Mouse (Mus musculus) heart, embryonic 12.5 days (tissue): Measurements from ENCODE around the gene Smoc1. TPM values are rescaled to one million over a fixed set of nuclear protein-coding genes. Genes with fewer than 3 reads are reported as not detected.

Experiments
- ATAC-seq: fragments of 200-750 bp; cut with Nextera tagmentation; 2 replicates; pipeline ENCODE4 v1.8.0; 2017; ENCODE audit warnings: moderate TSS enrichment, moderate library complexity; ENCODE audit not compliant: insufficient number of reproducible peaks, low FRiP score
- H3K27ac ChIP-seq: fragments of 300-500 bp; sonication (generic); 2 replicates; pipeline ENCODE4 v1.5.1; 2016; ENCODE audit warnings: mild to moderate bottlenecking, moderate library complexity; ENCODE audit not compliant: poor library complexity, severe bottlenecking
- H3K27me3 ChIP-seq: fragments of 300-500 bp; sonication (generic); replicated peaks from 2 replicates; pipeline ENCODE4 v1.6.1; 2016; ENCODE audit warnings: mild to moderate bottlenecking, moderate library complexity
- H3K36me3 ChIP-seq: fragments of 300-500 bp; sonication (generic); 2 replicates; pipeline ENCODE4 v1.6.1; 2016; ENCODE audit warnings: mild to moderate bottlenecking, moderate library complexity
- H3K4me1 ChIP-seq: fragments of 300-500 bp; sonication (generic); replicated peaks from 2 replicates; pipeline ENCODE4 v1.6.1; 2016; ENCODE audit warnings: mild to moderate bottlenecking
- H3K4me2 ChIP-seq: fragments of 300-500 bp; sonication (generic); 2 replicates; pipeline ENCODE4 v1.6.1; 2016; ENCODE audit warnings: mild to moderate bottlenecking, moderate library complexity
- H3K4me3 ChIP-seq: fragments of 300-500 bp; sonication (generic); 2 replicates; pipeline ENCODE4 v1.5.1; 2016; ENCODE audit warnings: mild to moderate bottlenecking
- H3K9ac ChIP-seq: fragments of 300-500 bp; sonication (generic); 2 replicates; pipeline ENCODE4 v1.6.1; 2016; ENCODE audit warnings: mild to moderate bottlenecking, moderate library complexity
- H3K9me3 ChIP-seq: fragments of 300-500 bp; sonication (generic); replicated peaks from 2 replicates; pipeline ENCODE4 v1.6.1; 2016; ENCODE audit warnings: mild to moderate bottlenecking, moderate library complexity
- WGBS: fragments of 180-500 bp; shearing (Covaris S2); methylation state at CpG from one replicate; pipeline ENCODE4 v1.1.7; 2016; 5-methylcytosine and 5-hydroxymethylcytosine counted together
- microRNA-seq: library from miRNA; unstranded; fragments of <30 nt; microRNA quantifications from one replicate; pipeline ENCODE4, GENCODE M21; 2017
- polyA plus RNA-seq: library from polyadenylated mRNA; unstranded; fragments of >200 nt; fragmentation: Nextera tagmentation; extraction: Ambion mirVana; gene quantifications from 2 replicates; pipeline ENCODE4 v1.2.1, GENCODE M21; 2016

Smoc1 gene
- polyA plus RNA-seq, 1 experiment from 2014 or later = 5.8 TPM

DNA sequence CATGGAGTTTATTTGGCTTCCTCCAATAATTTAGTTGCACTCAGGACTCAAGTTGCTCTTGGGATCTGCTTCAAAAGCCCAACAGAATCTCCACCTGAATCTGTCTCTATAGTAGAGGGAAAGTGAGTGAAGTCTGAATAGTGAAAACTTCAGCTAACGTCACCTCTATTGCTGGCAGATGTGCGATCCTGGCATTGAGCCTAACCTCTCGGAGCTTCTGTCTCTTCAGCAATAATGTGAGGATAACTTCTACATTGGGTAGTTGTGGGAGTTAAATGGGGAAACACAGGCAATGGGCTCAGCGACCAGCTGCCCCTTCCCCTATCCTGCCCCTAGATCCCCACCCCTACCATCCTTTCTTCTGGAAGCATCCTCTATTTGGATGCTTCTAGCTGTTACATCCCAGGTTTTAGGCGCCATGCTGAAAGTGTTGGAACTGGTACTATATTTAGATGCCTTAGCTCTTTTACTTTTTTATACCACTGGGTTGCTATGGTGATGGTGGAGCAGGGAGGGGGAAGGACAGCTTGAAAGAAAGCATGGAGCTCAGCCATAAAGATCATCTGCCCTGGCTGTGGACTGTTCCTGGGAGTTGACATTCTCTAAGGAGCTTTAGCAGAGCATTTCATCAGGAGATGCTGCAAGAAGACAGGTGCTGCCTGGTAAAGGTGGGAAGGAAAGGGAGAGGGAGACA, 201.3 kb downstream of the Smoc1 start:
- no peaks in the 10 kb centered on the region for H3K9me3 ChIP-seq
- ATAC-seq = no peak
- no peak overlapping the region for H3K27ac ChIP-seq
- H3K36me3 ChIP-seq = no peaks in the 10 kb centered on the region
- no peaks in the 10 kb centered on the region for H3K4me1 ChIP-seq
- H3K27me3 ChIP-seq = no peaks in the 10 kb centered on the region
- 65% methylated on average over 5 of the region's 5 CpGs for WGBS
- no peak overlapping the region for H3K4me2 ChIP-seq
- H3K4me3 ChIP-seq = no peak overlapping the region
- H3K9ac ChIP-seq = no peak overlapping the region

DNA sequence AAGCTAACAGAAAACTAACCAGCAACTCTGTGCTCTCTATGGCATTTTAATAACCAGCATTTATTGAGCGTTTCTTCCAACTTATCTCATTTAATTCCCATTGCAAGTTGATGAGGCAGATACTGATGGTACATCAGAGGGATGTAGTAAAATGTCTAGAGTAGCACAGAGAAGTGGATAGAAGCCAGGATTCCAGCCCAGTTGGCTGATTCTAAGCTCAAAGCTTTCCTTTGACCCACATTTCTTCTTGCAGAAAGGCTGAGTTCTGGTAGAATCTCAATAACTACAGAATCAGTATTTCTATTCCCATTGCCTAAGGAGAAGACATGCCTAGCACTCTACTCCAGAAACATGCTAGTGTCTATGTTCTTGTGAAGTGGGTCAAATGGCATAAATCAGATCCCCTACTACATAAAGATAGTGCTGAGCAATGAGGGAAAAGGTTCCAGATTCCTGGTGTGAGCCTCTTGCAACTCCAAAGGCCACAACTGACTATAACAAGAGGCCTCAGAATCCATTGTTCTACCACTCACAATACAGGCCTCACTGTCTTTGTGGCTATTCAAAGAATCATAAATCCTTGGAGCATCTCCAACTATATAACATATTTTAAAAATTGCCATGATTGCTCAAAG, 207.3 kb downstream of the Smoc1 start:
- H3K9me3 ChIP-seq = no peaks in the 10 kb centered on the region
- H3K4me3 ChIP-seq = no peak overlapping the region
- H3K9ac ChIP-seq = no peak overlapping the region
- WGBS = 83% methylated on average over 1 of the region's 1 CpGs
- H3K27ac ChIP-seq = no peak overlapping the region
- no peak overlapping the region for H3K4me2 ChIP-seq
- H3K27me3 ChIP-seq = no peaks in the 10 kb centered on the region
- no peak for ATAC-seq
- no peaks in the 10 kb centered on the region for H3K36me3 ChIP-seq
- H3K4me1 ChIP-seq = no peaks in the 10 kb centered on the region

DNA sequence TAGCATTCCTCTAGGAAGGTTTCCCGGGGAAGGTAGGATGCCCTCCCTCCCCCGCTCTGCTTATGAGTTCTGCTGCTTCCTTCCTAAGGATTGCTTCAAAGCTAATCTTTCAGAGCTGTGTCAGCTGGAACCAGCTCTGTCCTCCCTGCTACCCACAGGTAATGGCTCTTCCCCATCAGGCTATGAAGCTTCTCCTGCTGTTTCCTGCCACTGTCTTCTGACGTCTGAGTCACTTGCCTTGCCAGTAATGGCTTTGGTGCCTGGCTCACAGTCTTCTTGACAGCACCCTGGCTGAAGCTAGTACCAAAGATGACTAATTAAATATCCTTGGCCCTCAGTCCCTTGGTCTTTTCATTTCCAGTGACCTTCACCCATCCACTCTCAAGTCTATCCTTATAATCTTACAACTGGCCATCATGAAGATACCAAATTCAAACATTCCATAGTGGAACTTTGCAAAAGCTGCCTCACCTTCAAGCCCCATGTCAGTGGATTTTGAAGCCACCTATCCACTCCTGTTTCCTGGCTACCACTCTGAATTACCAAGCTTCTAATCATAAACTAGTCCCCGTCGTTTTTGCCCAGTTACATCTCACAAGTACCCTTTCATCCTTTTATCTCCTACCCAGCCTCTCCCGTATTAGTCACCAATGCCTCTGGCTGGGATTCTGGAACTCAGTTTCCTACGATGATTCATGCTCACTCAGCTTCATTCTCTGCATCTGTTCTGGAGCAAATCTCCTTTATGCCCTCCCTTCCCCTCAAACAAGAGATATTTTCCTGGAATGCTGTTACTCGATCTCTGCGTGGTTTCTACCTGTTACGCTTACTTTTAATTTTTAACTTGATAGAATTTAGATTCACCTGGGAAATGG, 209.1 kb downstream of the Smoc1 start:
- H3K4me3 ChIP-seq = no peak overlapping the region
- no peaks in the 10 kb centered on the region for H3K9me3 ChIP-seq
- H3K9ac ChIP-seq = no peak overlapping the region
- H3K4me1 ChIP-seq = no peaks in the 10 kb centered on the region
- H3K27ac ChIP-seq = no peak overlapping the region
- H3K27me3 ChIP-seq = no peaks in the 10 kb centered on the region
- no peak overlapping the region for H3K4me2 ChIP-seq
- no peak for ATAC-seq
- 76% methylated on average over 10 of the region's 10 CpGs for WGBS
- no peaks in the 10 kb centered on the region for H3K36me3 ChIP-seq

Small RNAs within 50 kb of the gene (microRNA-seq; reads per million reads assigned to microRNA genes)
- gene Mir3067 = 1.9 reads per million

Other genes starting within 250 kb of the Smoc1 start
- 22.4 and 22.7 TPM in 2 replicates for gene Susd6, start 236.3 kb upstream of the Smoc1 start, polyA plus RNA-seq
- 439 and 445 TPM in 2 replicates for gene Srsf5, start 81.3 kb upstream of the Smoc1 start, polyA plus RNA-seq
- gene Slc10a1, start 58.1 kb upstream of the Smoc1 start, polyA plus RNA-seq = 0.53 and 0.64 TPM in 2 replicates